Mouse (Mus musculus) liver, embryonic 14 days (tissue): ENCODE results near the gene Olfr700. TPM values are rescaled to one million over a fixed set of nuclear protein-coding genes. Genes with fewer than 3 reads are reported as not detected.

Experiments used
- polyA plus RNA-seq: library from polyadenylated mRNA; depleted of rRNA; stranded (reverse); fragments of >200 nt; gene quantifications from 2 replicates; pipeline ENCODE4 v1.2.3, GENCODE M21; 2012; rRNA removed

Gene Olfr700
- polyA plus RNA-seq: not detected in 2 replicates

GRCm38 (mm10) chr7:106808734-106809133 lies at the start of gene Olfr700:
Gene Olfr700, minus strand, starts transcription at chr7:106808834.

GRCm38 (mm10) chr7:106843060-106843459 lies 34.4 kb upstream of the Olfr700 start, which contains the start of gene Olfr703:
Gene Olfr703, plus strand, starts transcription at chr7:106843360.

DNA sequence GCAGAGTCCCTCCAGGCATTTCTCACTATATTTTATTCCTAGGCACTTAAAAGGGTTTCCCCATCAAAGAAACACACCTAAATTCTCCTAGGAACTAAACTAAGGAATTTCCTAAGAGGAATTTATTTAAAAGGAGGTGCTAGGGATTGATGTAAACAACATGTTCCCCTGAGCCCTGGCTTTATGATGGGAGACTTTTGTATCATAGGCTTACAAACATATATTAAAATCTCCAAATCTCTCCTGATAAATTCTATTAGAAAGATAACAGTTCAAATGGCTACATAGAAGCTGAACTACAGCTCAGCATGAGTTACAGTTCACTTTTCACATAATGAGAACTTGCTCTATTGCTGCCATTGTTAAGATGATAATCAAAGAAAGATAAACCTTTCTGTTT lies 25.2 kb upstream of the Olfr700 start, which contains the start of gene Olfr702:
TSS of gene Olfr702 (minus strand) at position 101 of the 400 bp plus-strand sequence.

DNA sequence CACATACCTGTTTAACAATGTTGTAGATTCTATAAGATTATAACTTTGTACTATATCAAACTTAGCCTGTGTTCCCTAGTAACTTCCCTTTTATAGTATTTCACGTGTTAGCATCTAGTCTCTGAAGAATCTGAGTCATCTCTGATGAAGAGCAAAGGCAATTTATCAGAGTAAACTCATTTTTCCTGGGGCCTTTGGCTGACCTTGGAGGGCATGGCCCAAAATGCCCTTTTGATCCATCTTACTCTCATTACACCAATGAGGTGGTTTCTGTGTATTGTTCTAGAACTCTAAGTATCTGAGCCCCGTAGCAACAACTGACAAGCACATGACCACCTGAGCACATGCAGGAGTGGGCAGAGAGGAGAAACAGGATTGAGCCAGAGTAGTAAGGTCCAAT lies 5.2 kb upstream of the Olfr700 start, which contains the start of gene Olfr701:
TSS of gene Olfr701 (plus strand) at position 301 of the 400 bp plus-strand sequence.

GRCm38 (mm10) chr7:106793098-106793497 lies 15.5 kb downstream of the Olfr700 start, which contains the start of gene Olfr699:
Gene Olfr699, minus strand, starts transcription at chr7:106793198.

Other genes with a start within 250 kb of the Olfr700 start
- not detected in 2 replicates for gene Olfr693, start 128.2 kb downstream of the Olfr700 start, polyA plus RNA-seq
- gene Olfr694, start 117.0 kb downstream of the Olfr700 start, polyA plus RNA-seq: not detected in 2 replicates
- gene Olfr695, start 92.4 kb downstream of the Olfr700 start, polyA plus RNA-seq: not detected in 2 replicates
- gene Olfr697, start 66.4 kb downstream of the Olfr700 start, polyA plus RNA-seq: not detected in 2 replicates
- not detected in 2 replicates for gene Olfr698, start 53.4 kb downstream of the Olfr700 start, polyA plus RNA-seq
- not detected in 2 replicates for gene Olfr699, start 15.6 kb downstream of the Olfr700 start, polyA plus RNA-seq
- not detected in 2 replicates for gene Olfr701, start 5.3 kb upstream of the Olfr700 start, polyA plus RNA-seq
- not detected in 2 replicates for gene Olfr702, start 25.1 kb upstream of the Olfr700 start, polyA plus RNA-seq
- gene Olfr703, start 34.5 kb upstream of the Olfr700 start, polyA plus RNA-seq: not detected in 2 replicates
- not detected in 2 replicates for gene Olfr704, start 54.4 kb upstream of the Olfr700 start, polyA plus RNA-seq
- gene Olfr705, start 68.1 kb upstream of the Olfr700 start, polyA plus RNA-seq: not detected in 2 replicates
- not detected in 2 replicates for gene Olfr706, start 79.3 kb upstream of the Olfr700 start, polyA plus RNA-seq
- not detected in 2 replicates for gene Olfr707, start 92.4 kb upstream of the Olfr700 start, polyA plus RNA-seq
- not detected in 2 replicates for gene Olfr1532-ps1, start 99.2 kb upstream of the Olfr700 start, polyA plus RNA-seq
- gene Olfr709-ps1, start 123.4 kb upstream of the Olfr700 start, polyA plus RNA-seq: not detected in 2 replicates
- gene Olfr710, start 139.5 kb upstream of the Olfr700 start, polyA plus RNA-seq: not detected in 2 replicates
- not detected in 2 replicates for gene Olfr6, start 155.1 kb upstream of the Olfr700 start, polyA plus RNA-seq
- not detected in 2 replicates for gene Olfr711, start 166.6 kb upstream of the Olfr700 start, polyA plus RNA-seq
- not detected in 2 replicates for gene Olfr2, start 197.2 kb upstream of the Olfr700 start, polyA plus RNA-seq
- not detected in 2 replicates for gene Olfr713, start 222.3 kb upstream of the Olfr700 start, polyA plus RNA-seq